Mouse (Mus musculus): ENCODE results near the gene Ptprn. TPM values are rescaled to one million over a fixed set of nuclear protein-coding genes. Genes with fewer than 3 reads are reported as not detected.

The Ptprn gene
- polyA plus RNA-seq, 1 experiment from 2014 or later: 26.1 TPM

GRCm38 (mm10) chr1:75289376-75289775 is 25.1 kb upstream of the Ptprn start:
- peak; percentile 93 for ATAC-seq (ENCODE audit: low FRiP score)
- Histone ChIP-seq H3K9me3 (ENCODE audit: control insufficient read depth, low read length) (no peaks in the 10 kb centered on the region), H3K27me3 (ENCODE audit: control insufficient read depth, insufficient read depth, low read length) (no peaks in the 10 kb centered on the region), H3K4me2 (replicated peaks) (peak overlapping the region; percentile 30), H3K36me3 (replicated peaks; ENCODE audit: control insufficient read depth, insufficient read depth) (no peaks in the 10 kb centered on the region), H3K4me3 (replicated peaks; ENCODE audit: low read length) (no peak overlapping the region), H3K4me1 (replicated peaks; ENCODE audit: control insufficient read depth, insufficient read depth, low read length) (peaks cover 23% of the 10 kb centered on the region), H3K27ac (peak overlapping the region; percentile 88), H3K9ac (peak overlapping the region; percentile 31; the same call in 1 of the 2 replicates)
- WGBS: 3% methylated on average over 7 of the region's 7 CpGs
- DNase-seq (ENCODE audit: low spot score): peak; percentile 74

DNA sequence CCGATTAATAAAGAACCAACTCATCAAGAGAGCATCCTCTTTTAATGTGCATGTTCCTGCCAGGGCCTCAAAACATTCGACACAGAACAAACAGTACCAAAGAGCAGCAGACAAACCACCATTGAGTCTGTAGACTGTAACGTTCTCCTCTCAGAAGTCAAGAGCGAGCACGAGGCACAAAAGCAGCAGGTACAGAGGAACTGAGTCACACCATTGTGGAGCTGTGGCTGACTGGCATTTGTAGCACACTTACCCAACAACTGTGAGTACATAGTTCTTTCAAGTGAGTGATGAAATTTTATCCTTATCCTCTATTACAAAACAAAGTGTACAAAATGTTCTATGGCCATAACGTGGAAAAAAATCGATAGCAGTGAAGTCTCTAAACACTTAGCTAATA is 20.6 kb upstream of the Ptprn start:
- H3K27ac ChIP-seq: no peak overlapping the region
- ATAC-seq (ENCODE audit: low FRiP score) (no peak), DNase-seq (ENCODE audit: low spot score) (no peak)
- H3K36me3 ChIP-seq (replicated peaks; ENCODE audit: control insufficient read depth, insufficient read depth): no peaks in the 10 kb centered on the region
- WGBS: 87% methylated on average over 7 of the region's 7 CpGs
- peaks cover 19% of the 10 kb centered on the region for H3K4me1 ChIP-seq (replicated peaks; ENCODE audit: control insufficient read depth, insufficient read depth, low read length)
- H3K9ac ChIP-seq: no peak overlapping the region
- H3K4me3 ChIP-seq (replicated peaks; ENCODE audit: low read length): no peak overlapping the region
- H3K27me3 ChIP-seq (ENCODE audit: control insufficient read depth, insufficient read depth, low read length): no peaks in the 10 kb centered on the region
- H3K9me3 ChIP-seq (ENCODE audit: control insufficient read depth, low read length): no peaks in the 10 kb centered on the region
- H3K4me2 ChIP-seq (replicated peaks): no peak overlapping the region

DNA sequence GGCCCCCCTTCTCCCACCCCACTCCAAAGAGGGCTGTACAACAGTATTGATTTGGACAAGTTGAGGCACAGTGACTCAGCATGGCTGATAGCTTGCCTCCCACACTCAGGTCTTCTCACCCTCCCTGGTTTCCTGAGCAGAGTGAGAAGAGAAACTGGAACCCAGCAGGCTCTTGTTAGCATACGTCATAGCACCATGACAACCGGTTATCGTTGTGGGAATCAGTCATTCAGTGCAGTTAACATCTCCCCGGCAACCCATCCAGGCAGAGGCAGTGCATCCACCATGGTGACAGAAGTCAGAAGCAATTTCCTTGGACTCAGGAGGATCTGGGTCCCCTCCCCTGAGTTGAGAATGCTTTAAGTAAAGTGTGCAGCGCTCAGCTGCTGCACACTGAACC is 18.7 kb upstream of the Ptprn start:
- Histone ChIP-seq H3K4me1 (replicated peaks; ENCODE audit: control insufficient read depth, insufficient read depth, low read length) (peaks cover 2% of the 10 kb centered on the region; the same call in 1 of the 2 replicates), H3K27ac (no peak overlapping the region), H3K36me3 (replicated peaks; ENCODE audit: control insufficient read depth, insufficient read depth) (no peaks in the 10 kb centered on the region), H3K9ac (no peak overlapping the region), H3K27me3 (ENCODE audit: control insufficient read depth, insufficient read depth, low read length) (peaks cover 5% of the 10 kb centered on the region), H3K4me3 (replicated peaks; ENCODE audit: low read length) (no peak overlapping the region), H3K4me2 (replicated peaks) (no peak overlapping the region), H3K9me3 (ENCODE audit: control insufficient read depth, low read length) (no peaks in the 10 kb centered on the region)
- DNase-seq (ENCODE audit: low spot score) (no peak), ATAC-seq (ENCODE audit: low FRiP score) (no peak)
- 54% methylated on average over 5 of the region's 5 CpGs for whole genome bisulfite sequencing

DNA sequence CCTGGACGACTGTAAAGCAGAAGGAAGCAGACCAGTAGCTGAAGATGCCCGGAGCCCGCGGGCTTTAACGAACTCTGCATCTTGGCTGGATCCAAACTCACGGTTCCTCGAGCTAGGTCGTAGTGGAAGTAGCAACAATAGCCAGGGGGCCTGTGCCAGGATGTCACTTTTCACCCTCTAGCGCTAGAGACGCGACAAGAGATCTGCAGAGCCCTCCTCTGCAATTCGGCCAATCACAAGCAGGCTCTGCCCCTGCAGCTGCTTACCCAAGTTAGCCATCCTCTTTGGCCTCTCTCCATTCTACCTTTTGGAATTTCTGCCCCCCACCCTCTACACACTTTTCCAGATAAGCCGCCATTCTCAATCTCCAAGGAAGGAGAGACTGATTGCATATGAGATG is 13.9 kb upstream of the Ptprn start, which contains the start of gene Resp18:
Gene Resp18, minus strand, starts transcription at position 188 of the 400 bp plus-strand sequence.
- Histone ChIP-seq H3K27me3 (ENCODE audit: control insufficient read depth, insufficient read depth, low read length) (peaks cover 15% of the 10 kb centered on the region), H3K9ac (peak within 1 kb of the TSS; percentile 62), H3K27ac (peak within 1 kb of the TSS; percentile 72), H3K4me2 (replicated peaks) (peak within 1 kb of the TSS; percentile 61), H3K4me1 (replicated peaks; ENCODE audit: control insufficient read depth, insufficient read depth, low read length) (no peaks in the 10 kb centered on the region), H3K9me3 (ENCODE audit: control insufficient read depth, low read length) (no peaks in the 10 kb centered on the region), H3K4me3 (replicated peaks; ENCODE audit: low read length) (peak within 1 kb of the TSS; percentile 46), H3K36me3 (replicated peaks; ENCODE audit: control insufficient read depth, insufficient read depth) (peaks cover under 1% of the 10 kb centered on the region; the same call in 1 of the 2 replicates)
- DNase-seq (ENCODE audit: low spot score): no peak
- ATAC-seq (ENCODE audit: low FRiP score): peak; percentile 59; the same call in 1 of the 2 replicates
- 5% methylated on average over 13 of the region's 13 CpGs for WGBS

- WGBS: 3% methylated on average over 23 of the region's 23 CpGs
- H3K27me3 ChIP-seq (ENCODE audit: control insufficient read depth, insufficient read depth, low read length): peaks cover 15% of the 10 kb centered on the region
- H3K4me1 ChIP-seq (replicated peaks; ENCODE audit: control insufficient read depth, insufficient read depth, low read length): no peaks in the 10 kb centered on the region
- peak overlapping the region; percentile 62 for H3K9ac ChIP-seq
- peak overlapping the region; percentile 61 for H3K4me2 ChIP-seq (replicated peaks)
- DNase-seq (ENCODE audit: low spot score) (peak; percentile 67), ATAC-seq (ENCODE audit: low FRiP score) (peak; percentile 81)
- peak overlapping the region; percentile 46 for H3K4me3 ChIP-seq (replicated peaks; ENCODE audit: low read length)
- H3K9me3 ChIP-seq (ENCODE audit: control insufficient read depth, low read length): no peaks in the 10 kb centered on the region
- peaks cover 5% of the 10 kb centered on the region; the same call in 1 of the 2 replicates for H3K36me3 ChIP-seq (replicated peaks; ENCODE audit: control insufficient read depth, insufficient read depth)
- H3K27ac ChIP-seq: peak overlapping the region; percentile 72
These were observed 13.2 kb upstream of the Ptprn start for GRCm38 (mm10) chr1:75277195-75278188.

- Histone ChIP-seq H3K36me3 (replicated peaks; ENCODE audit: control insufficient read depth, insufficient read depth) (no peaks in the 10 kb centered on the region), H3K9me3 (ENCODE audit: control insufficient read depth, low read length) (no peaks in the 10 kb centered on the region), H3K4me2 (replicated peaks) (peak overlapping the region; percentile 66), H3K9ac (peak overlapping the region; percentile 65), H3K27ac (no peak overlapping the region), H3K27me3 (ENCODE audit: control insufficient read depth, insufficient read depth, low read length) (peaks cover 49% of the 10 kb centered on the region), H3K4me1 (replicated peaks; ENCODE audit: control insufficient read depth, insufficient read depth, low read length) (no peaks in the 10 kb centered on the region), H3K4me3 (replicated peaks; ENCODE audit: low read length) (peak overlapping the region; percentile 55)
- ATAC-seq (ENCODE audit: low FRiP score): peak; percentile 64
- DNase-seq (ENCODE audit: low spot score): peak; percentile 69
- 2% methylated on average over 40 of the region's 40 CpGs for WGBS
These were observed 1.0 kb downstream of the Ptprn start for GRCm38 (mm10) chr1:75262969-75263951.

- peaks cover 40% of the 10 kb centered on the region for H3K27me3 ChIP-seq (ENCODE audit: control insufficient read depth, insufficient read depth, low read length)
- DNase-seq (ENCODE audit: low spot score): no peak
These were observed 3.0 kb downstream of the Ptprn start for GRCm38 (mm10) chr1:75261278-75261677.

GRCm38 (mm10) chr1:75255516-75256046 is 8.7 kb downstream of the Ptprn start:
- H3K9me3 ChIP-seq (ENCODE audit: control insufficient read depth, low read length): no peaks in the 10 kb centered on the region
- 0 out of 2 replicates have a peak, but pooled peaks cover 6% of the 10 kb centered on the region for H3K4me1 ChIP-seq (replicated peaks; ENCODE audit: control insufficient read depth, insufficient read depth, low read length)
- DNase-seq (ENCODE audit: low spot score): no peak
- no peak overlapping the region for H3K27ac ChIP-seq
- H3K36me3 ChIP-seq (replicated peaks; ENCODE audit: control insufficient read depth, insufficient read depth): no peaks in the 10 kb centered on the region
- no peaks in the 10 kb centered on the region for H3K27me3 ChIP-seq (ENCODE audit: control insufficient read depth, insufficient read depth, low read length)
- WGBS: 74% methylated on average over 10 of the region's 10 CpGs
- no peak for ATAC-seq (ENCODE audit: low FRiP score)
- no peak overlapping the region for H3K9ac ChIP-seq
- H3K4me2 ChIP-seq (replicated peaks): no peak overlapping the region
- H3K4me3 ChIP-seq (replicated peaks; ENCODE audit: low read length): no peak overlapping the region

More at GRCm38 (mm10) chr1:75261278-75261677, 3.0 kb downstream of the Ptprn start:
- H3K9ac ChIP-seq: no peak overlapping the region
- no peak for ATAC-seq (ENCODE audit: low FRiP score)
- H3K36me3 ChIP-seq (replicated peaks; ENCODE audit: control insufficient read depth, insufficient read depth): no peaks in the 10 kb centered on the region
- no peak overlapping the region for H3K4me3 ChIP-seq (replicated peaks; ENCODE audit: low read length)
- no peaks in the 10 kb centered on the region for H3K9me3 ChIP-seq (ENCODE audit: control insufficient read depth, low read length)
- H3K4me2 ChIP-seq (replicated peaks): no peak overlapping the region
- no peaks in the 10 kb centered on the region for H3K4me1 ChIP-seq (replicated peaks; ENCODE audit: control insufficient read depth, insufficient read depth, low read length)
- H3K27ac ChIP-seq: no peak overlapping the region
